Mouse (Mus musculus): Measurements from ENCODE around the gene Ap5b1.

Ap5b1 gene

GRCm38 (mm10) chr19:5568470-5569140, 780 bp downstream of the Ap5b1 start:
- peak; percentile 84 for DNase-seq

GRCm38 (mm10) chr19:5569521-5569920, 1.7 kb downstream of the Ap5b1 start:
- no peak for DNase-seq

- DNase-seq: no peak
These were observed 2.8 kb downstream of the Ap5b1 start for GRCm38 (mm10) chr19:5570353-5571246.

- DNase-seq: no peak
These were observed 4.0 kb downstream of the Ap5b1 start for GRCm38 (mm10) chr19:5571831-5572230.

DNA sequence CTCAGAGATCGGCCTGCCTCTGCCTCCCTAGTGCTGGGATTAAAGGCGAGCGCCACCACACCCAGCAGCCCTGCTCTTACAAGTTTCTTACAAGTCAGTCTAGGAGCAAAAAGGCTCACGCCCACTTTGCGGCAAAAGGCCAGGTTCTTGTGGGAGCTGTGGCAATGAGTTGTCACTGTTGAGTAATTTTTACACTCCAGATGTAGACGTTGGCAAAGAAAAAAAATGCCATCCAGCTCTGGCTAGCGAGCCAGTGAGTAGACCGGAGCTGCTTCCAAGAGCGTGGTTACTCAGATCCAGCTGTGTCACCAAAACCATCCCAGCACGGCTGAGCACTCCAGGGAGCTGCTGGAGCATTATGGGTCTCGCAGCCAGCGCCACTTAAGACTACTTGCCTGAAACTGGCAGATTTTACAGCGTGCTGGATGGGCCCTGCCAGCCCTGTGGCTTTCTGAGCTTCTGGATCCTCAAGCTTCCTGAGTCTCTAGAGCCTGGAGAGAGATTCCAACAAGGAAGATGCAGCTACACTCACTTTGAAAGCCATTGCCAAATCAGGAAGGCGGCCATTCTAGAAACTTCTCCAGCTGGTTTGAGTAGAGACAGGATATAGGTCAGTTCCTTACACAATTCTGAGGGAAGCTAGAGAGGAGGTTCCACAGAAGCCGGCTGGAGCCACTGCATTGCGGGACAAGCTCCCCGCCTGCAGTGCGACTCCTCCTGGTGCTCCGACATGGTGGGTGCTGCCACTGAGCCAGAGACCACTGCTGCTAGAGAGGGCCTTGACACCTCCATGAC, 4.7 kb downstream of the Ap5b1 start:
- peak; percentile 56 for DNase-seq

- no peak for DNase-seq
These were observed 7.5 kb downstream of the Ap5b1 start for GRCm38 (mm10) chr19:5575336-5575735.

GRCm38 (mm10) chr19:5579971-5580370, 12.1 kb downstream of the Ap5b1 start:
- DNase-seq: no peak

GRCm38 (mm10) chr19:5580776-5581175, 13.0 kb downstream of the Ap5b1 start:
- DNase-seq: no peak

DNA sequence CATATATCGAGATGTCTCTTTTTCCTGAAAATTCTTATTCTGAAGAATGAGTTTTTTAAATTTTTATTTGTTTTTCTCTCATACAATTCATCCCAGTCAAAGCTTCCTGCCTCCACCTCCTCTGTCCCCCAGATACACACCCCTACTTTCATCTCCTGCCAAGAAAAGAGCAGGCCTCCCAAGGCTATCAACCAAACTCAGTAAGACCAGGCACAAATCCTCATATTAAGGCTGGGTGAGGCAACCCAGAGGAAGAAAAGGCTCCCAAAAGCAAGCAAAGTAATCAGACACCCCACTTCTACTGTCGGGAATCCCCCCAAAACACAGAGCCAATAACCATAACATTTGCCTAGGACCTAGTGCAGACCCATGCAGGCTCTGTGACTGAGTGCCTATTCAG, 14.2 kb downstream of the Ap5b1 start:
- DNase-seq: no peak

DNA sequence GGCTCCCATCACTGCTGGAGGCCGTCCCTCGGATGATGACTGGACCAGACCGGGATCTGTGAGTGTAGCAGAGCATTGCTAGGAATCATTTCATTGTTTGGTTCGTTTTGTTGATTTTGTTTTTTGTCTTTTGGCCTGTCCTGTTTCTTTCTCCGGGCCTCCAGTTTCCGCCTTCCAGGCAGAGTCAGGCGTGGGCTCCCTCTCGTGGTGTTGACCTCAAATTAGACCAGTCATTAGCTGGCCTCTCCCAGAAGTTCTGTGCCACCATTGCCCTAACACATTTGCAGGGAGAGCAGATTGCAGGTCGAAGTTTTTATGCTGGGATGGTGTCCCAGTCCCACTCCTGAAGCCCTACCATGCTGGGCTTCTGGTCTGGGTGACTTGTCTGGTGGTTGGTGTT, 21.3 kb downstream of the Ap5b1 start:
- DNase-seq: no peak

GRCm38 (mm10) chr19:5591888-5592287, 24.1 kb downstream of the Ap5b1 start:
- no peak for DNase-seq

DNA sequence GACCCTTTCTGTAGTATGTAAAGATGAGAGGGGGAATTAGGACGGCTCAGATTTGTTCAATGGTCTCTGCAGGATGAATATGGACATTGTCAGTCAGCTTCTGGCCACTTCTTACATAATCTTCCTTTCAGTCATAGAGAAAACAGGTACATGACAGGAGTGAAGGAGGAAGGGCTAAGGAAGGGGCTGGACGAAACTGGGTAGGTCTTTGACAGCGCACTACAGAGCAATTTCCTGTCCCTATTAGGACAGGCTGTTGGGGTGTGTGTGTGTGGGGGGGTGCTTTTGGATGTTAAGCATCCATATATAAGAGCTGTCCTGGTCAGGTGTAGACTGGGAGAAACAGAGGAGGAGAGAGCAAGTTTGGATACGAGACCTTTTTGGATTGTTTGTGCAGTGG, 31.4 kb downstream of the Ap5b1 start:
- DNase-seq: no peak

DNA sequence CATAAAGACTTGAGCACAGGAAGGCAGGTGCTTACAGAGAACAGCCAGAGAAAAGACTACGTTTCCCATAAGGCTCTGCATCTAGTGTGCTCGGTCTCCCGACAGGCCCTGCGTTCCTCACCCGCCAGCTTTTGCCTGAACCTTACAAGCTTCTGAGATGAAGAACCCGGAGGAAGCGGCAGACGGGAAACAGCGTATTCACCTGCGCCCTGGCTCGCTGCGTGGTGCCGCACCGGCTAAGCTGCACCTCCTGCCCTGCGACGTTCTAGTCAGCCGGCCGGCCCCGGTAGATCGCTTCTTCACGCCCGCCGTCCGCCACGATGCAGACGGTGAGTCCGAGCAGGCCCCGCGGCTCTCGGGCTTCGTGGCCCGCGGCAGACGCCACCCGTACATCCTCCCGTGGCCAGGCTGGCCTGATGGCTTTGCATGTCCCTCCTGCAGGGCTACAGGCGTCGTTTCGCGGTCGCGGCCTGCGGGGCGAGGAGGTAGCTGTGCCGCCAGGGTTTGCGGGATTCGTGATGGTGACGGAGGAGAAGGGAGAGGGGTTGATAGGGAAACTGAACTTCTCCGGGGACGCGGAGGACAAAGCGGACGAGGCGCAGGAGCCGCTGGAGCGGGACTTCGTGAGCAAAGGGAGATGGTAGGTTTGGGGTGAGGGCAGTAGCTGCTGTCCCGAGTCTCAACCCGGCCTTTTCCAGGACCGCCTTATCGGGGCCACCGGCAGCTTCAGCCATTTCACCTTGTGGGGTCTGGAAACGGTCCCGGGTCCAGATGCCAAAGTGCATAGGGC, 34.1 kb downstream of the Ap5b1 start, which contains the start of gene Rnaseh2c:
Gene Rnaseh2c, plus strand, starts transcription at position 122 of the 790 bp plus-strand sequence.
- DNase-seq: peak; percentile 77

DNA sequence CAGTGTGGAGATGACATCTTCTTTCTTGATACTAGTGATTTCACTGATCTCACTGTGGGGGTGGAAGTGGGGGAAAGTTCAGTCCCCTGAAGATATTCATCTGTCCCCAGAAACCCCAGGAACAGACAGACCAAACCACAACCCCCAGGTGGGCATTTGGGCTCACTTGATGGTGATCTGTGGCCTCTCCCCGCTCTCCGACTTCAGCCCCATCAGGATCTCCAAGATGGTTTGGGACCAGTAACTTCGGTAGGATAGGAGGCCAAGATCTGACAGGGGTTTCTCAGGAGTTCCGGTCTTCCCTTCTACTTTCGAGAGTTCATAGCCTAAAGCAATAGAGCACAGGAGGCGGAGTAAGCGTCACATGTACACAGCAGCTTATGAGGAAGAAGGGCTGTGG, 35.8 kb downstream of the Ap5b1 start:
- no peak for DNase-seq

DNA sequence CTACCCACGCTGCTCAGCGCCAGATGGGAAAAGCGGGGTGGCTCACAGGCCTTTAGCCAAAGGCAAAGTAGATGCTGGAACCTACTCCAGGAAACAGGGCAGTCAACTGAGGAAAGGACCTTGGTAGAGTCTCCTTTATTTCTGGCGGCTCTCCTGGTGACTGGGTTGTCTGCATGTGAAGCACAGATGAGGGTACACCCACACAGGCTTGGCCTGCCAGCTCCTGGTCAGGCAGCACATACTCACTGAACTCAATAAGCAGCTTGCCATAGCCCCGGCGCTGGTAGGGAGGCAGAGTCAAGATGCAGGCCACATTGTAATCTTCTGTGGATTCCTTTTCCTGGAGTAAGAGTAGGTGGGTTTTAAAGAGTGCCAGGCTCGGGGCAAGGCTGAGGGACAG, 37.3 kb downstream of the Ap5b1 start:
- no peak for DNase-seq

- DNase-seq: no peak
These were observed 38.4 kb downstream of the Ap5b1 start for GRCm38 (mm10) chr19:5606196-5606595.

- DNase-seq: no peak
These were observed 40.0 kb downstream of the Ap5b1 start for GRCm38 (mm10) chr19:5607705-5608410.

DNA sequence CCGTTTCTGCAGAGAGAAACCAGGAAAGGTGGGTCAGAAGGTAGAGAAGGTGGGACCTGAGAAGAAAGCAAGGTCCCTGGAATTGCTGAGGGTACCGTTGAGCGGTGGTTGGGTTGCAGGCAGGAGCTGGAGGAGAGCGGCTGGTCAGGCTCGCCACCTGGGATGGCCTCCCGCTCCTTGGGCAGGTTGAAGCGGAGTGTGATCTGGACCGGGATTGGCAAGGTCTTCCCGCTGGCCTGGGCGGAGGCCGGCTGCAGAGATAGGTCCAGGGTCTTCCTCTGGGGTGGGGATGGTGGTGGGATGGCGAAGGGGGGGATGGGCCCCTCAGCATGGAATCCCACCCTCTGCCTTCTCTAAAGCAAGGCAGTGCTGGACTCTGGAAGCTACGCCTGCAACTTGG, 40.9 kb downstream of the Ap5b1 start:
- DNase-seq: no peak

GRCm38 (mm10) chr19:5609171-5609546, 41.3 kb downstream of the Ap5b1 start:
- DNase-seq: no peak

- DNase-seq: peak; percentile 97
These were observed 42.0 kb downstream of the Ap5b1 start, which contains the start of gene Kat5 for GRCm38 (mm10) chr19:5609547-5610404. Kat5 (minus strand) TSS chr19:5610237.

GRCm38 (mm10) chr19:5611973-5612372, 44.1 kb downstream of the Ap5b1 start:
- no peak for DNase-seq

Data from kidney, adult 18-20 months (tissue).